Mouse (Mus musculus) cerebellum, adult 2 months (tissue): ENCODE results near the gene Fbxl18. TPM values are rescaled to one million over a fixed set of nuclear protein-coding genes. Genes with fewer than 3 reads are reported as not detected.

Experiments
- DNase-seq, 2 experiments: peaks; one replicate each; pipeline ENCODE4 v3.0.0; 2021
- H3K27ac ChIP-seq: fragments of 200-500 bp; 2 replicates; pipeline ENCODE4 v1.5.1; 2012; ENCODE audit warnings: low read length, control low read depth, inconsistent platforms; ENCODE audit not compliant: insufficient read depth
- H3K27me3 ChIP-seq: fragments of 200-500 bp; 2 replicates; pipeline ENCODE4 v1.6.1; 2012; ENCODE audit warnings: inconsistent platforms, mild to moderate bottlenecking, low read length, moderate library complexity; ENCODE audit not compliant: control insufficient read depth, insufficient read depth
- H3K4me1 ChIP-seq: fragments of 200-500 bp; 2 replicates; pipeline ENCODE4 v1.6.1; 2011; ENCODE audit warnings: low read length; ENCODE audit not compliant: control insufficient read depth, insufficient read depth
- H3K4me3 ChIP-seq: fragments of 200-500 bp; replicated peaks from 2 replicates; pipeline ENCODE3; 2011; ENCODE audit warnings: mild to moderate bottlenecking, low read depth, low read length, control low read depth; ENCODE audit not compliant: insufficient read depth
- CTCF ChIP-seq: fragments of 200-500 bp; IDR thresholded peaks from 2 replicates; pipeline ENCODE4 v1.5.1; 2011; ENCODE audit warnings: low read depth, mild to moderate bottlenecking, control low read depth, low read length, moderate library complexity, borderline replicate concordance; ENCODE audit not compliant: insufficient read depth
- POLR2A ChIP-seq: fragments of 200-500 bp; IDR thresholded peaks from 2 replicates; pipeline ENCODE4 v1.6.1; 2011; ENCODE audit warnings: low read length, control low read depth, borderline replicate concordance; ENCODE audit not compliant: insufficient read depth
- WGBS: fragments of 180-500 bp; shearing (Covaris S2); methylation state at CpG from one replicate; pipeline ENCODE4 v1.1.7; 2018; 5-methylcytosine and 5-hydroxymethylcytosine counted together
- polyA plus RNA-seq: library from polyadenylated mRNA; depleted of rRNA; stranded (reverse); fragments of >200 nt; gene quantifications from 2 replicates; pipeline ENCODE4 v1.2.3, GENCODE M21; 2012

Fbxl18 gene
- polyA plus RNA-seq, 1 experiment: 22.3 TPM

DNA sequence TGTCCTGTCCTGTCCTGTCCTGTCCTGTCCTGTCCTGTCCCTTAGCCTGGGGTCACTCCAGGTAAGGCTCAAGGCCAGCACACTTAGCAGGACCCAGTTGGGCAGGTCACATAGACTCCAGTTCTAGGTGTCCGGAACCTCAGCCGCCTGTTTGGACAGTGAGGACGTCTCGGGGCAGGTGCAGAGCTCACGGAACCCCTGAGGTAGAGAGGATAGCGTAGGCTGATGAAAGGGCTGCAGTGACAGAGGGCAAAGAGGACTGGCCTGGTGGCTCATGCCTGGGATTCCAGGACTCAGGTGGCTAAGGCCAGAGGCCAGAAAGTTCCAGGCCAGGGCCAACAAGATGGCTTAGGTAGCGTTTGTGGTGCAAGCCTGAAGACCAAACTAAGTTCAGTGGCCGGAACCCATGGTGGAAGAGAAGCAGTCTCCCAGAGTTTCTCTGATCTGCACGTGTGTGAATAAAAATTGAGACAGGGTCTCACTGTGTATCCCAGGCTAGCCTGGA, 36.1 kb upstream of the Fbxl18 start:
- Histone ChIP-seq H3K4me3 (no peak overlapping the region), H3K27ac (no peak overlapping the region), H3K4me1 (peaks cover 7% of the 10 kb centered on the region; the same call in 1 of the 2 replicates), H3K27me3 (no peaks in the 10 kb centered on the region)
- DNase-seq: no peak
- WGBS: 98% methylated on average over 9 of the region's 9 CpGs
- TF ChIP-seq POLR2A (no peak), CTCF (no peak)

GRCm38 (mm10) chr5:142929400-142929752, 34.2 kb upstream of the Fbxl18 start:
- no peak for DNase-seq
- TF ChIP-seq CTCF: no peak
- no peak for TF ChIP-seq POLR2A
- WGBS: 26% methylated on average over 4 of the region's 4 CpGs
- Histone ChIP-seq H3K4me1 (peaks cover 7% of the 10 kb centered on the region; the same call in 1 of the 2 replicates), H3K27me3 (no peaks in the 10 kb centered on the region), H3K4me3 (peak overlapping the region; percentile 27), H3K27ac (no peak overlapping the region)

DNA sequence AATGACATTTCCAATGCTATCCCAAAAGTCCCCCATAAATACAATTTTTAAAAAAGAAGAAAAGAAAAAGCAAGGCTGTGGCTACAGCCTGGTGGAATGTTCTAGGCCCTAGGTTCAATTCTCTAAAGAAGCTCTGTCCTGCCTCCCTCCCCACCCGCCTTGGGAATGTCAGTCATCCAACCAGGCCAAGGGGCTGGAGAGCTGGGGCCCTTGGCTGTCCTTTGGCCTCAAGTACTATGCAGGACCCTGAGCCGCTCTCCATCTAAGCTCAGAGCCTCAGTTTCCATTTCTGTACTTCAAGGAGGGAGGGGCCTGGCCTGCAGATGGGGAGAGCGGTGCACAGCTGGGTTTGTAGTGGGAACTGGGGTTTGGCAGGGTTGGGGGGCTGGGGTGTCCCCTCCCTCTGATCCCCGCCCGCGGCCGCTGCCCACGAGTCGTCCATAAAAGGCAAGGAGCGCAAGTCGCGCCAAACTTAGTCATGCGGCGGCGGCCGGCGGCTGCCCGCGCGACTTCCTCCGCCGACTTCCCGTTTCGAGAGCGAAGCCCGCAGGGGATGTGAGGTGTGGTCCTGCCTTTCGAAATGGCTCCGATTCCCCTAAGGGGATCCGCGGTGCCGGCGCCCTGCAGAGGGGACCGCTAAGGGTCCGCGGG, 33.7 kb upstream of the Fbxl18 start:
- WGBS: 9% methylated on average over 35 of the region's 35 CpGs
- no peak overlapping the region for H3K27ac ChIP-seq
- no peaks in the 10 kb centered on the region for H3K27me3 ChIP-seq
- peak overlapping the region; percentile 27 for H3K4me3 ChIP-seq
- peaks cover 7% of the 10 kb centered on the region; the same call in 1 of the 2 replicates for H3K4me1 ChIP-seq
- no peak for TF ChIP-seq CTCF
- TF ChIP-seq POLR2A: no peak
- DNase-seq: peak; percentile 24 to 37

- Histone ChIP-seq H3K27me3 (no peaks in the 10 kb centered on the region), H3K4me3 (no peak overlapping the region), H3K4me1 (peaks cover under 1% of the 10 kb centered on the region; the same call in 1 of the 2 replicates), H3K27ac (no peak overlapping the region)
- TF ChIP-seq POLR2A (no peak), CTCF (no peak)
- 95% methylated on average over 12 of the region's 12 CpGs for WGBS
- no peak for DNase-seq
Observed at GRCm38 (mm10) chr5:142927341-142927930, 32.2 kb upstream of the Fbxl18 start.

DNA sequence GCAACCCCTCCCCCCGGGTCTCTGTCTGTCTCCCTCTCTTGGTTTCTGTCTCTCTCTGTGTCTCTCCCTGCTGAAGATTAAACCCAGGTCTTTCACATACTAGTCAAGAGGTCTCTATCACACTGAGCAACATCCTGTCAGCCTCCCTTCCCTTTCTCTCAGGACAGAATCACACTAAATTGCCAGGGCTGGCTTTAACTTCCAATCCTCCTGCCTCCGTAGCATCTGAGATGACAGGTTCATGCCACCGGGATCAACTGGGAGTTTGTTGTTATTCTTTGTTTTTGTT, 31.7 kb upstream of the Fbxl18 start:
- no peak overlapping the region for H3K27ac ChIP-seq
- H3K27me3 ChIP-seq: no peaks in the 10 kb centered on the region
- no peak overlapping the region for H3K4me3 ChIP-seq
- TF ChIP-seq POLR2A: no peak
- TF ChIP-seq CTCF: no peak
- WGBS: 57% methylated on average over 3 of the region's 3 CpGs
- no peak for DNase-seq
- H3K4me1 ChIP-seq: no peaks in the 10 kb centered on the region

- no peak overlapping the region for H3K4me3 ChIP-seq
- no peak for DNase-seq
- H3K27ac ChIP-seq: no peak overlapping the region
- 34% methylated on average over 13 of the region's 13 CpGs for WGBS
- H3K27me3 ChIP-seq: no peaks in the 10 kb centered on the region
- no peaks in the 10 kb centered on the region for H3K4me1 ChIP-seq
- TF ChIP-seq CTCF (no peak), POLR2A (no peak)
Observed at GRCm38 (mm10) chr5:142926204-142926939, 31.2 kb upstream of the Fbxl18 start.

DNA sequence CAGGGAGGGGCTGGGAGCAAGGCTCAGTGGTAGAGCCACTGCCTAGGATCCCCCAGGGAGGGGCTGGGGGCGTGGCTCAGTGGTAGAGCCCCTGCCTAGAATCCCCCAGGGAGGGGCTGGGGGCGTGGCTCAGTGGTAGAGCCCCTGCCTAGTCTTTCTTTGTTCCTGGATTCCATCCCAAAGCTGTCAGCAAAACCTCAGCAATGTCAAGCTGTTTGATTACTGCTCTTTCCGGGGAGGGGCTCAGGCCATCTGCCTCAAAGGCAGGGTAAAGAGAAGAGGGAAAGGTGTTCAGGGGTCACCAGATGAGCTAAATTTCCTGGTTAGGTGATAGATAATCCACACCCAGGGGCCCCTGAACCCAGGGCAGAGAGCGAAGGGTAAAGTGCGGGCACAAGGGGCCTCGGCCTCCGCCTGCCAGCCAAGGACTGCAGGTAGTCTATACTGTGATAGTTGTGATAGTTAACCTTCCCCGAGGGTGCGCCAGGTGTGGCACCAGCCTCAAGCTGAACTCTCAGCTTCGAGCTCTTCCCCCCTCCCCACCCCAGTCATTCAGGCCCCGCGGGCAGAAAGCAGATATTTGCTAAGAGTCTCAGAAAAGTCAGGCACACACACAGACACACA, 29.2 kb upstream of the Fbxl18 start:
- 71% methylated on average over 12 of the region's 12 CpGs for WGBS

More for the DNA sequence above, 29.2 kb upstream of the Fbxl18 start:
- DNase-seq: no peak
- Histone ChIP-seq H3K27me3 (no peaks in the 10 kb centered on the region), H3K4me1 (no peaks in the 10 kb centered on the region), H3K4me3 (no peak overlapping the region), H3K27ac (no peak overlapping the region)
- TF ChIP-seq CTCF: no peak
- TF ChIP-seq POLR2A: no peak
